Mouse (Mus musculus): ENCODE results near the gene Cnn1.

GRCm38 (mm10) chr9:22115635-22116034 lies 16.6 kb downstream of the Cnn1 start:
- TF ChIP-seq POLR2A (IDR thresholded peaks at IDR 0.05; ENCODE audit: low read depth, low read length) (no peak), MYC (IDR thresholded peaks at IDR 0.05; ENCODE audit: low read depth, low read length) (no peak), HCFC1 (IDR thresholded peaks at IDR 0.05; ENCODE audit: low read depth, low read length) (no peak), CTCF (conservative IDR thresholded peaks at IDR 0.05 in 1 of 2, IDR thresholded peaks at IDR 0.05 in 1 of 2; ENCODE audit: low read depth in 2 of 2, low read length in 2 of 2) (no peak), RCOR1 (conservative IDR thresholded peaks at IDR 0.05; ENCODE audit: low read depth, low read length) (no peak)

Data from CH12.LX (cell line).